Comparison of ENCODE assay signal across 8 mouse cellular contexts in genomic region chr11:62575297-62575658, GRCm38 (mm10). TPM values are rescaled to one million over a fixed set of nuclear protein-coding genes. Genes with fewer than 3 reads are reported as not detected.
A peak's percentile ranks its signal among the peaks of the same experiment; 100 is the strongest.
DNase-seq lines count a peak whose midpoint lies in the region; ATAC-seq and TF ChIP-seq lines count a peak whose summit lies in the region.

No protein-coding gene starts in this region.

- TF ChIP-seq CTCF in gastrocnemius, adult 2 months (IDR thresholded peaks at IDR 0.05): peak; percentile 96
- peak; percentile 97 for TF ChIP-seq CTCF in hindbrain, postnatal 0 days (IDR thresholded peaks at IDR 0.05; ENCODE audit: low read depth)
- peak; percentile 92 for TF ChIP-seq CTCF in left cerebral cortex, adult 2 months (IDR thresholded peaks at IDR 0.05)

- H3K27ac ChIP-seq in gastrocnemius, adult 2 months: peak overlapping the region; percentile 77
- peak overlapping the region; percentile 84 for H3K27ac ChIP-seq in hindbrain, postnatal 0 days
- peak overlapping the region; percentile 91 for H3K27ac ChIP-seq in left cerebral cortex, adult 2 months

- intact Hi-C loops in gastrocnemius, adult 2 months (cut with DNase I): loop anchor here (2.0 to 10.0 kb wide), 3 partner anchors 36 to 178 kb away; partner anchors contain the start of gene Cenpv
- intact Hi-C loops in left cerebral cortex, adult 2 months (cut with DNase I): loop anchor here (1.0 to 5.0 kb wide), 3 partner anchors 24 to 623 kb away; partner anchors contain the start of gene Ubb

- H3K4me3 ChIP-seq in gastrocnemius, adult 2 months: peak overlapping the region; percentile 74
- H3K4me3 ChIP-seq in hindbrain, postnatal 0 days (ENCODE audit: low read length): peak overlapping the region; percentile 54
- peak overlapping the region; percentile 70 for H3K4me3 ChIP-seq in left cerebral cortex, adult 2 months

- peak overlapping the region; percentile 56 for H3K9ac ChIP-seq in hindbrain, postnatal 0 days (replicated peaks; ENCODE audit: low read length)

- under 1% methylated on average over 9 of the region's 9 CpGs for WGBS in hindbrain, postnatal 0 days

- 0 out of 2 replicates have a peak, but pooled peaks cover 4% of the 10 kb centered on the region for H3K4me1 ChIP-seq in hindbrain, postnatal 0 days (ENCODE audit: insufficient read depth, low read length)

- no peaks in the 10 kb centered on the region for H3K36me3 ChIP-seq in hindbrain, postnatal 0 days (ENCODE audit: insufficient read depth, low read length)

- no peaks in the 10 kb centered on the region for H3K9me3 ChIP-seq in hindbrain, postnatal 0 days (ENCODE audit: low read length)

- peak overlapping the region; percentile 99 for H3K4me2 ChIP-seq in hindbrain, postnatal 0 days (ENCODE audit: low read depth, low read length)

- ATAC-seq in hindbrain, postnatal 0 days: peak; percentile 84
- peak; percentile 59 for ATAC-seq in megakaryocyte, adult 5-6 weeks (ENCODE audit: poor library complexity, severe bottlenecking)

- DNase-seq in WW6 (ENCODE audit: low read depth, low spot score): peak; percentile 83
- DNase-seq in cerebellum, postnatal 4 days (ENCODE audit: low spot score in 2 of 2): peak; percentile 88 to 94
- DNase-seq in gastrocnemius, adult 2 months: peak; percentile 89
- peak; percentile 95 for DNase-seq in hindbrain, postnatal 0 days (ENCODE audit: low spot score)
- peak; percentile 83 to 92 for DNase-seq in left cerebral cortex, adult 2 months (ENCODE audit: extremely low spot score in 1 of 2, low spot score in 2 of 2)
- DNase-seq in right cerebral cortex, adult 2 months (ENCODE audit: low spot score in 2 of 2): peak; percentile 92 to 93
- DNase-seq in urinary bladder, postnatal 10 days (ENCODE audit: low spot score): peak; percentile 56

- no peaks in the 10 kb centered on the region for H3K27me3 ChIP-seq in hindbrain, postnatal 0 days (ENCODE audit: insufficient read depth, low read length)

RNA-seq across cellular contexts. Expression of gene Trpv2, which starts 1.0 kb away (rescaled TPM):
- 1 to 10 TPM in 1 of 2 experiments, under 1 TPM in 1; 0.89 to 1.1 TPM for total RNA-seq in gastrocnemius, adult 2 months (2021)
- 46.2 and 51.0 TPM in 2 replicates for total RNA-seq in hindbrain, postnatal 0 days (2014; rRNA removed)
- 24.4 and 24.9 TPM in 2 replicates for polyA plus RNA-seq in hindbrain, postnatal 0 days (2015; fragmentation: Nextera tagmentation; extraction: Ambion mirVana)
- total RNA-seq in left cerebral cortex, adult 2 months (2021): 10 to 100 TPM; 17.1 to 18.7 TPM
- total RNA-seq in megakaryocyte, adult 5-6 weeks (2015): 24.9 and 27.9 TPM in 2 replicates
- total RNA-seq in megakaryocyte, adult 5-6 weeks (2017): 46.6 and 51.1 TPM in 2 replicates

RNA-seq across cellular contexts. Expression of gene Ubb, which starts 24.3 kb away (rescaled TPM):
- 100 to 1,000 TPM; 776 to 989 TPM for total RNA-seq in gastrocnemius, adult 2 months (2021)
- total RNA-seq in hindbrain, postnatal 0 days (2014; rRNA removed): 1,525 and 1,633 TPM in 2 replicates
- polyA plus RNA-seq in hindbrain, postnatal 0 days (2015; fragmentation: Nextera tagmentation; extraction: Ambion mirVana): 4,229 and 4,277 TPM in 2 replicates
- 1,000 to 10,000 TPM; 1,603 to 1,693 TPM for total RNA-seq in left cerebral cortex, adult 2 months (2021)
- 1,447 and 1,627 TPM in 2 replicates for total RNA-seq in megakaryocyte, adult 5-6 weeks (2015)
- total RNA-seq in megakaryocyte, adult 5-6 weeks (2017): 835 and 1,053 TPM in 2 replicates

RNA-seq across cellular contexts. Expression of gene Cenpv, which starts 36.2 kb away (rescaled TPM):
- total RNA-seq in gastrocnemius, adult 2 months (2021): 10 to 100 TPM; 19.2 to 24.3 TPM
- total RNA-seq in hindbrain, postnatal 0 days (2014; rRNA removed): 57.9 and 64.1 TPM in 2 replicates
- 32.8 and 37.6 TPM in 2 replicates for polyA plus RNA-seq in hindbrain, postnatal 0 days (2015; fragmentation: Nextera tagmentation; extraction: Ambion mirVana)
- 10 to 100 TPM; 34.6 to 41.0 TPM for total RNA-seq in left cerebral cortex, adult 2 months (2021)
- total RNA-seq in megakaryocyte, adult 5-6 weeks (2015): 5.2 and 8.7 TPM in 2 replicates
- total RNA-seq in megakaryocyte, adult 5-6 weeks (2017): 3.1 and 3.9 TPM in 2 replicates

Comparison
In these comparisons a context has a peak if more than half of its experiments do, and no peak if none do; other contexts are left out.
1. Peak in every context shown above with its lines: DNase-seq, ATAC-seq, H3K4me3 ChIP-seq and H3K27ac ChIP-seq.
2. RNA of gene Trpv2, which starts 1.0 kb away (total RNA-seq): 24.9 to 51.1 TPM in megakaryocyte, adult 5-6 weeks, 46.2 to 51.0 TPM in hindbrain, postnatal 0 days and 17.1 to 18.7 TPM in left cerebral cortex, adult 2 months; 0.89 to 1.1 TPM in gastrocnemius, adult 2 months; every median in the first group is over 4 times any median in the second.